Mouse (Mus musculus) embryonic fibroblast, embryonic 13.5 days (primary cell): ENCODE results near the gene Gm20388. TPM values are rescaled to one million over a fixed set of nuclear protein-coding genes. Genes with fewer than 3 reads are reported as not detected.

Experiments used
- H3K27ac ChIP-seq: 2 replicates; pipeline ENCODE4 v1.5.1; 2012; ENCODE audit warnings: low read length, control low read depth, inconsistent platforms; ENCODE audit not compliant: insufficient read depth
- H3K4me1 ChIP-seq: 2 replicates; pipeline ENCODE4 v1.6.1; 2011; ENCODE audit warnings: low read length; ENCODE audit not compliant: control insufficient read depth, insufficient read depth
- H3K4me3 ChIP-seq: 2 replicates; pipeline ENCODE4 v1.5.1; 2011; ENCODE audit warnings: mild to moderate bottlenecking, control low read depth, low read length; ENCODE audit not compliant: insufficient read depth
- CTCF ChIP-seq: IDR thresholded peaks from 2 replicates; pipeline ENCODE4 v1.5.1; 2011; ENCODE audit warnings: mild to moderate bottlenecking, control low read depth, low read length, moderate library complexity, borderline replicate concordance; ENCODE audit not compliant: insufficient read depth
- POLR2A ChIP-seq: IDR thresholded peaks from 2 replicates; pipeline ENCODE4 v1.6.1; 2011; ENCODE audit warnings: low read depth, mild to moderate bottlenecking, control low read depth, low read length, moderate library complexity
- polyA plus RNA-seq: library from polyadenylated mRNA; stranded (reverse); fragments of >200 nt; gene quantifications from 2 replicates; pipeline ENCODE4 v1.2.4, GENCODE M21; 2011; ENCODE audit warnings: low read depth; ENCODE audit not compliant: missing spikeins, insufficient read length

Gm20388 gene
- polyA plus RNA-seq, 1 experiment: 82.8 TPM

DNA sequence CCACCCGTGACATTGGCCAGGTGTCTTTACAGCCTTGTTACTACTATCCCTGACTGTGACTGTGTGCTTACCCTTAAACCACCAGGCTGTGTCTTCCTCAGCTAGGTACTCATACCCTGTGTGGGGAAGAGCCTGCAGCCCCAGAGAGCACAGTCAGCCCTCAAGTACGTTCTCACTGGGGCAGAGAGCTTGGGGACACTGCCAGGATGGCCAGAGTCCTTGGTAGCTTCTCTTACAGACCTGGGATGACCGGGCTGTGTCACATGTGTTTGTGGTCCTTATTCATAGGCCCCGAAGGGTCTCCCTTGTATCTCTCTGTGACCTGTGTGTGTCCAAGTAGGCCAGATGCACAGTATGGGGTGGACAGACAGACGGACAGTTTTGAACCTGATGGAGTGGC is 350.0 kb downstream of the Gm20388 start:
- no peak overlapping the region for H3K27ac ChIP-seq
- TF ChIP-seq CTCF (no peak), POLR2A (no peak)
- peaks cover 17% of the 10 kb centered on the region for H3K4me1 ChIP-seq
- no peak overlapping the region for H3K4me3 ChIP-seq

DNA sequence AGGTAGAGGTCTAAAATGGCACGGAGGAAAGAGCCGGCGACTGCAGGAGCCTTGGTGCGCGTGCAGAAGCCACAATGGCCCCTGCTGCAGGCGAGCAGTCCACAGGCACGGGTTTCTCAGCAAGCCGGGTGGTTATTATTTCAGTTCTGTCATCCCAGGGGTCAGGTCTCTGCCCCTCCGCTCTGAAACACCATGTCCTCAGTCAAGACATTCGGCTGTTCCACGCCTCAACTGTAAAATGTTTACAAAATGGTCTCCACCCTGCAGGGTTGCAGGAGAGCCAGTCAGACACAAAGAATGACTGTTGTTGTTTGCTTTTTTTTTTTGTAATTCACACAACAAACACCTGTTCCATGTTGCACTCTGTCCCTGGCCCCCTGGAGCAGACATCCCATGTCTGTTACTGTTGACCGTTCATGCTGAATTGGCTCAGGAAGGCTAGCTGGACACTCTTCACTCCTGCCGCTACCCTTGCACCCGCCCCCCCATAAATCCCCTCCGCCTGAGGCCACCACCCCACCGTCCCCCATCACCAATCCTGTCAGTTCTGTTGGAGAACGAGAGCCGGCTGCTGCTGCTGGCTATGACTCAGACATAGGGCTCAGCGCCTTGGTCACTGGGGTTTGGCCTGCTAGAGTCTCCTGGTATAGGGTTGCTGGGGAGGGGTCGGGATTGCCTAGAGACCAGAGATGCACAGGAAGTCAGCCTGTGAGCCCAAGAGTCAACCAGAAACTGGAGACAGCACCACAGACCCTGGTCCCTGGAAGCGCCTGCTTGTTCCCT is 350.9 kb downstream of the Gm20388 start:
- Histone ChIP-seq H3K4me3 (no peak overlapping the region), H3K27ac (no peak overlapping the region), H3K4me1 (peaks cover 21% of the 10 kb centered on the region)
- TF ChIP-seq CTCF (no peak), POLR2A (no peak)

DNA sequence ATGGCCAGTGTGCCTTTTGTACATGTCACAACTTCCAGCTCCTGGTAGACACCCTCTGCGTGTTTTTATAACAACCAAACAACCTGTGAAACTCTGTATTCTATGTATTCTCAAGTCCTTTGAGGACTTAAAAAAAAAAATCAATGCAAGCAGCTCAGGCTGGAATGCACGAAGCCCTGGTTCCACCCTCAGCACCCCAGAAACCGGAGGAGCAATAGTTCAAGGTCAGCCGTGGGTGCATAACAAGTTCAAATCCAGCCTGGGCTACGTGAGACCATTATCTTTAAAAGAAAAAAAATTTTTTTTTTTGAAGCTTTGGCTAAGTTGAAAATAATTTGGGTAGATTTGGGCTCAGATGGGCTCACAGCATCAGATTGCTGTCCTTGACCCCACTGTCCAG is 353.2 kb downstream of the Gm20388 start:
- no peak for TF ChIP-seq POLR2A
- no peak for TF ChIP-seq CTCF
- H3K4me3 ChIP-seq: no peak overlapping the region
- peaks cover 31% of the 10 kb centered on the region for H3K4me1 ChIP-seq
- H3K27ac ChIP-seq: no peak overlapping the region

DNA sequence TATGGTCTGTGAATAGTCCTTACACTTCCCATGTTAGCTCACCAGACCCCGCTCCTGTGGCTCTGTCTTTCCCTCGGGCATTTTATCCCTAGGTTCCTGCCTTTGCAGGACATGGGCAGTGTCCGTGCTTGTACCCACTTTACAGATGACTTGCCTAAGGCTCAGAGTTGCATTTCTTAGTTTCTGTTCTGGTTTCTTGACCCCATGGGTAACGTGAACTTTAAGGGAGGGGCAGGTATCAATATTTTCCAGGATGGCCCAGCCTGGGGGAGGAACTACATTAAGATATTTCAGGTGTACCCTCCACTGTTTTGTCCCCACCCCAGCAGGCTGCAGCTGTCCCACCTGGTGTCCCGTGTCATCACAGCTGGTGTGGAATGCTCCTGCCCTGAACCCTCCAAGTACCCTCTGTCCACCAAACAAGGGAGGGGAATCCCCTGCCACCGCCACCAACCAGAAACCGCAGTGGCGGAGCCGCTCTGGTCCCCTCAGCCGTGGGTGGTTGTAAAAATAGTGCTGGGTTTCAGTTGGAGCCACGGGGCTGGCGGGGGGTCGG is 353.8 kb downstream of the Gm20388 start:
- H3K4me1 ChIP-seq: peaks cover 35% of the 10 kb centered on the region
- TF ChIP-seq CTCF (no peak), POLR2A (no peak)
- H3K27ac ChIP-seq: peak overlapping the region; percentile 14
- no peak overlapping the region for H3K4me3 ChIP-seq

DNA sequence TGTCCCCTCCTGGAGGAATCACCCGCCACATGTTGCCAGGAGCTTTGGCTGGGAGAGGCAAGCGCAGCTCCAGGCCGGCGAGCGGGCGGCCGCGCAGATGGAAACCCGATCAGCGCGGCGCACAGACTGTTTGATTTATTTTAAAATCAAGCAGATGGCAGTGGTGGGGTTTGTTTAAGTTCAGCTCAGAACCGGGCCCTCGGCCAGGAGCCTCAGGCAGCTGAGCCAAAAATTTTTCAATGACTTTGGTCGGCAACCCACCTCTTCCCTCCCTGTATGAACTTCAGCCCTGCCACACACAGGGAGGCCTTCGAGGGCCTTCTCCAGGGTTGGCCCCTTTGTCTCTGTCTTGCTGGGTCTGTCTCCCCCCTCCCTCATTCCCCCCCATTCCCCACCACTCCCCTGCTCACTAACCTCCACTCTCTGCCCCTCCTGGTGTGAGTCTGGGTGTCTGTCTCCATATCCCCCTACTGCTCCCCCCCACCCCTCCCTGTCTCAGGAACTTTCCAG is 354.4 kb downstream of the Gm20388 start:
- no peak for TF ChIP-seq CTCF
- Histone ChIP-seq H3K27ac (peak overlapping the region; percentile 14; the same call in 1 of the 2 replicates), H3K4me3 (no peak overlapping the region), H3K4me1 (peaks cover 35% of the 10 kb centered on the region)

DNA sequence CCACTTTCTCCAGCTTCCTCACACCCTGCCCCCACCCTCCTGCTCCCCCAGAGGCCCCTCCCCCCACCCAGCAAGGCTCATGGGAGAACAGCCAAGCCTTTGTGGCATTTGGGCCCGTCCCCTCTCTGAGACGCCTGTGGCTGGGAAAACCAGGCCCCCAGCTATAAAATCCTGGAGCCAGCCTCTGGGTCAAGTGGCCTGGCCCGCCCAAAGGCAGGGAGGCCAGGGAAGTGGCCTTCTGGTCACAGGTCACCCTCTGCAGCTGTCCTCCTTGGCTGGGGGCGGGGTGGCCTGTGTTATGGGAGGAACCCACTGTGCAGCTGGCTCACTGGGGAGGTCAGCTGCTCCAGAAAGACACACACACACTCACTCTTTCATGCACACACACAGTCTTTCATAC is 354.8 kb downstream of the Gm20388 start:
- peaks cover 35% of the 10 kb centered on the region for H3K4me1 ChIP-seq
- H3K27ac ChIP-seq: peak overlapping the region; percentile 50
- TF ChIP-seq POLR2A: no peak
- TF ChIP-seq CTCF: no peak
- no peak overlapping the region for H3K4me3 ChIP-seq

DNA sequence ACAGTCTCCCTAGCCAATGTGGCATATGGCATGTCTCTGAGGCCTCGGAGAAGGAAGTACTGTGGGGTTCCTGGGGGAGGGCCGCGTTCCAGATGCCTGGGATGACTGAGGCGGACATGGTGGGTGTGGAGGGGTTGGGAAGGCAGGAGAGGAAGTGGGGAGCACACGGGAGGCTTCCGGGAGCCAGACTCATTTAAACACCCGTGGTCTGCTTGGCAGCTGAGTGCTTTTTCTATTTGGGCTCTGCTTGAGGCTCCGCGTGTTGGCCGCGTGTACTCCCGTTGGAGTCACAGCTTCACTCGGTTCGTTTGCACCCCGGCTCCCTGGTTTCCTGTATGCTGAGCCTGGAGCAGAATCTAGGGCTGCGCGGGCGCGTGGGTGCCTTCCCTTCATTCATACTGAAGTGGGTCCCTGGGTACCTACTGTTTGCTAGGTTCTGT is 357.9 kb downstream of the Gm20388 start:
- TF ChIP-seq POLR2A: no peak
- TF ChIP-seq CTCF: no peak
- Histone ChIP-seq H3K4me3 (no peak overlapping the region), H3K27ac (no peak overlapping the region), H3K4me1 (peaks cover 25% of the 10 kb centered on the region)

DNA sequence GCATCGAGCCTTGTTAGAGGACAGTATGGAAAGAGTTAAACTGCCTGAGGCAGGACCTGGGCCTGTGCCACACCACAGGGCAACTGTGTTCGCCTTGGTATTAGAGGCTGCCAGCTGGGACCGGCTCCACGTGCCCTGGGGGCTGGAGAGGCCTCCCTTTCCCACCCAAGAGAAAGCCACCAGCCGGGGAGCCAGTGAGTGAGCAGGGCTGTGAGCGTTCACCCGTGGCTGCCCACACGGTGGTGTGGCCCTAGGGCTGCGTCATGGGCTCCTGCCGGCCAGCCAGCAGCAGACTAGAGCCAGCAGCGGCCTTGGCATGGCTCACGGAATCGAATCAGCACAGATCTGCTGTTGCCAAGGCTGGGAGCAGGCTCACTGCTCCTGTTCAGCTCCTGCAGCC is 359.8 kb downstream of the Gm20388 start:
- H3K27ac ChIP-seq: no peak overlapping the region
- TF ChIP-seq POLR2A (no peak), CTCF (no peak)

DNA sequence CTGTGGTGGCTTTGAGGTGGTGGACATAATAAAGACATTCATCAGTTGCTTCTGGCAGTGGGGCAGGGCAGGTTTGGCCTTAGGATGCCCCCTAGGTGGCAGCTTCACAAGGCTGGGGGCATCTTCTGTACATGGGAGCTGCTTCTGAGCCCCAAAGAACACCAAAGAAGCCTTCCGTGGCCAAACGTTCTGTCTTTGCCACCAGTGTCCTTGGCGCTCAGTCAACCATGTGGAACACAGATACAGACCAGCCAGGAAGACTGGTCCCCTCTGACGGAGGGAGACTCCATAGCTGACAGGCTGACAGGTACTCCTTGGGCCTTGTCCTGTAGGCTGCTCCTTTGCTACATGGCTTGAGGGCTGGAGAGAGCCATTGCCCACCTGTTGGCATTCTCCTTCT is 362.8 kb downstream of the Gm20388 start:
- no peak overlapping the region for H3K27ac ChIP-seq
- H3K4me1 ChIP-seq: peaks cover 16% of the 10 kb centered on the region

More for the DNA sequence above, 359.8 kb downstream of the Gm20388 start:
- peaks cover 18% of the 10 kb centered on the region for H3K4me1 ChIP-seq
- no peak overlapping the region for H3K4me3 ChIP-seq

More for the DNA sequence above, 362.8 kb downstream of the Gm20388 start:
- TF ChIP-seq POLR2A: no peak
- no peak for TF ChIP-seq CTCF
- no peak overlapping the region for H3K4me3 ChIP-seq
